Mouse (Mus musculus): ENCODE data around the gene Ascc3.

- TF ChIP-seq CTCF (IDR thresholded peaks at IDR 0.05) (no peak), EP300 (IDR thresholded peaks at IDR 0.05) (no peak)
Observed at GRCm38 (mm10) chr10:50843363-50843762, 250.9 kb downstream of the Ascc3 start.
